Mouse (Mus musculus): Measurements from ENCODE around the gene Iqsec1.

GRCm38 (mm10) chr6:90607196-90607595, 381.3 kb downstream of the Iqsec1 start:
- TF ChIP-seq CTCF (IDR thresholded peaks at IDR 0.05; ENCODE audit: borderline replicate concordance, control insufficient read depth, extremely low read depth, insufficient read depth, low read length, poor library complexity) (peak; percentile 80; the same call in 1 of the 2 replicates), POLR2A (IDR thresholded peaks at IDR 0.05; ENCODE audit: control insufficient read depth, extremely low read depth, insufficient read depth, low read length, poor library complexity) (no peak)
